Mouse (Mus musculus) megakaryocyte, embryonic 14.5 days (primary cell): ENCODE results near the gene Fam129c.

Experiments
- FLI1 ChIP-seq: IDR thresholded peaks from 2 replicates; pipeline ENCODE4 v1.6.1; 2012; ENCODE audit warnings: low read length, inconsistent platforms, mixed read lengths
- GATA1 ChIP-seq: IDR thresholded peaks from 3 replicates; pipeline ENCODE4 v1.6.1; 2012; ENCODE audit warnings: mixed read lengths, low read length, inconsistent platforms, borderline replicate concordance

DNA sequence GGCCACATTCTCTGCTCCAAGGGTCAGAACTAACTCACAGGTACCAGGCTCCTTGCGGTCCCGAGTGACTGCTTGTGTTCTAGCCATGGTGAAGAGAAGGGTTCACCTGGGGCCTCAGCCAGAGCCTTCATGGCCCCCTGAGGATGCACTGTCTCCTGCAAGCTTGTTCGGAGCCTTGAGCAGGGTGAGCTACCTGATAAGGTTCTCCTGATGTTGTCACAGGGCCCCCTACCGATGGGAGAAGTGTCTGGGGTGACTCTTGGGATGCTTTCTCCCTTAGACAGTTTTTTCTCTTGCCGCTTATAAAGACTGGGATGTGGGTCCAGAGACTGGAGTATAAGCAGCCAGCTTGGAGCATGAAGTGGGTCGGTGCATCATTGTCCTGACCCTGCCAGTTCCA, 1.1 kb upstream of the Fam129c start:
- TF ChIP-seq GATA1, result no peak
- TF ChIP-seq FLI1, result no peak
